Mouse (Mus musculus): ENCODE data around the gene Col15a1. TPM values are rescaled to one million over a fixed set of nuclear protein-coding genes. Genes with fewer than 3 reads are reported as not detected.

The Col15a1 gene
- total RNA-seq, 1 experiment = 0.31 TPM

- H3K4me1 ChIP-seq (ENCODE audit: control insufficient read depth in 2 of 2, insufficient read depth in 2 of 2, low read length in 2 of 2, poor library complexity in 1 of 2) = 0 out of 4 replicates have a peak, but pooled peaks cover 0 to 2% of the 10 kb centered on the region in 2 experiments
- TF ChIP-seq HCFC1 (IDR thresholded peaks at IDR 0.05; ENCODE audit: borderline replicate concordance, insufficient read depth, low read length) (no peak), ZNF384 (IDR thresholded peaks at IDR 0.05; ENCODE audit: low read depth, low read length) (no peak), MAFK (IDR thresholded peaks at IDR 0.05; ENCODE audit: insufficient read depth, low read depth, low read length) (no peak), ZC3H11A (IDR thresholded peaks at IDR 0.05; ENCODE audit: borderline replicate concordance, low read depth, low read length) (no peak), CHD2 (IDR thresholded peaks at IDR 0.05; ENCODE audit: low read depth, low read length) (no peak)
- DNase-seq (ENCODE audit: low read depth, low spot score) = no peak
- H3K9me3 ChIP-seq (ENCODE audit: control insufficient read depth, insufficient read depth, low read depth, low read length) = no peaks in the 10 kb centered on the region
- H3K36me3 ChIP-seq (ENCODE audit: control insufficient read depth, insufficient read depth, low read length, poor library complexity, severe bottlenecking) = no peaks in the 10 kb centered on the region
- no peak overlapping the region for H3K9ac ChIP-seq (ENCODE audit: insufficient read depth, low read depth, low read length, poor library complexity, severe bottlenecking)
- in situ Hi-C loops (cut with MboI; ENCODE audit: low sequenced_read_pairs in 2 of 2, unreplicated experiment in 2 of 2) = no loop called here
- H3K27ac ChIP-seq (ENCODE audit: insufficient read depth, low read depth, low read length, poor library complexity, severe bottlenecking) = no peak overlapping the region
- H3K4me3 ChIP-seq (ENCODE audit: insufficient read depth in 1 of 2, low read depth in 1 of 2, low read length in 2 of 2, poor library complexity in 1 of 2, severe bottlenecking in 1 of 2) = no peak overlapping the region
These were observed 22.5 kb downstream of the Col15a1 start for GRCm38 (mm10) chr4:47230498-47230897.

GRCm38 (mm10) chr4:47231322-47231721, 23.4 kb downstream of the Col15a1 start:
- TF ChIP-seq ZC3H11A (IDR thresholded peaks at IDR 0.05; ENCODE audit: borderline replicate concordance, low read depth, low read length) (no peak), MAFK (IDR thresholded peaks at IDR 0.05; ENCODE audit: insufficient read depth, low read depth, low read length) (no peak), HCFC1 (IDR thresholded peaks at IDR 0.05; ENCODE audit: borderline replicate concordance, insufficient read depth, low read length) (no peak), ZNF384 (IDR thresholded peaks at IDR 0.05; ENCODE audit: low read depth, low read length) (no peak), CHD2 (IDR thresholded peaks at IDR 0.05; ENCODE audit: low read depth, low read length) (no peak)
- H3K36me3 ChIP-seq (ENCODE audit: control insufficient read depth, insufficient read depth, low read length, poor library complexity, severe bottlenecking) = no peaks in the 10 kb centered on the region
- in situ Hi-C loops (cut with MboI; ENCODE audit: low sequenced_read_pairs in 2 of 2, unreplicated experiment in 2 of 2) = no loop called here
- H3K27ac ChIP-seq (ENCODE audit: insufficient read depth, low read depth, low read length, poor library complexity, severe bottlenecking) = no peak overlapping the region
- H3K4me3 ChIP-seq (ENCODE audit: insufficient read depth in 1 of 2, low read depth in 1 of 2, low read length in 2 of 2, poor library complexity in 1 of 2, severe bottlenecking in 1 of 2) = no peak overlapping the region
- H3K4me1 ChIP-seq (ENCODE audit: control insufficient read depth in 2 of 2, insufficient read depth in 2 of 2, low read length in 2 of 2, poor library complexity in 1 of 2) = 0 out of 4 replicates have a peak, but pooled peaks cover 0 to 2% of the 10 kb centered on the region in 2 experiments
- H3K9me3 ChIP-seq (ENCODE audit: control insufficient read depth, insufficient read depth, low read depth, low read length) = no peaks in the 10 kb centered on the region
- H3K9ac ChIP-seq (ENCODE audit: insufficient read depth, low read depth, low read length, poor library complexity, severe bottlenecking) = no peak overlapping the region
- DNase-seq (ENCODE audit: low read depth, low spot score) = no peak

- in situ Hi-C loops (cut with MboI; ENCODE audit: low sequenced_read_pairs in 2 of 2, unreplicated experiment in 2 of 2) = no loop called here
- DNase-seq (ENCODE audit: low read depth, low spot score) = no peak
- H3K36me3 ChIP-seq (ENCODE audit: control insufficient read depth, insufficient read depth, low read length, poor library complexity, severe bottlenecking) = no peaks in the 10 kb centered on the region
- H3K9ac ChIP-seq (ENCODE audit: insufficient read depth, low read depth, low read length, poor library complexity, severe bottlenecking) = no peak overlapping the region
- 0 out of 4 replicates have a peak, but pooled peaks cover 0 to 2% of the 10 kb centered on the region in 2 experiments for H3K4me1 ChIP-seq (ENCODE audit: control insufficient read depth in 2 of 2, insufficient read depth in 2 of 2, low read length in 2 of 2, poor library complexity in 1 of 2)
- TF ChIP-seq MAFK (IDR thresholded peaks at IDR 0.05; ENCODE audit: insufficient read depth, low read depth, low read length) (no peak), CHD2 (IDR thresholded peaks at IDR 0.05; ENCODE audit: low read depth, low read length) (no peak), HCFC1 (IDR thresholded peaks at IDR 0.05; ENCODE audit: borderline replicate concordance, insufficient read depth, low read length) (no peak), ZC3H11A (IDR thresholded peaks at IDR 0.05; ENCODE audit: borderline replicate concordance, low read depth, low read length) (no peak), ZNF384 (IDR thresholded peaks at IDR 0.05; ENCODE audit: low read depth, low read length) (no peak)
- H3K9me3 ChIP-seq (ENCODE audit: control insufficient read depth, insufficient read depth, low read depth, low read length) = no peaks in the 10 kb centered on the region
- H3K27ac ChIP-seq (ENCODE audit: insufficient read depth, low read depth, low read length, poor library complexity, severe bottlenecking) = no peak overlapping the region
- no peak overlapping the region for H3K4me3 ChIP-seq (ENCODE audit: insufficient read depth in 1 of 2, low read depth in 1 of 2, low read length in 2 of 2, poor library complexity in 1 of 2, severe bottlenecking in 1 of 2)
These were observed 25.4 kb downstream of the Col15a1 start for GRCm38 (mm10) chr4:47233192-47233835.

GRCm38 (mm10) chr4:47234667-47235267, 26.8 kb downstream of the Col15a1 start:
- peak; percentile 48 for DNase-seq (ENCODE audit: low read depth, low spot score)
- Histone ChIP-seq H3K9ac (ENCODE audit: insufficient read depth, low read depth, low read length, poor library complexity, severe bottlenecking) (no peak overlapping the region), H3K4me3 (ENCODE audit: insufficient read depth in 1 of 2, low read depth in 1 of 2, low read length in 2 of 2, poor library complexity in 1 of 2, severe bottlenecking in 1 of 2) (no peak overlapping the region), H3K27ac (ENCODE audit: insufficient read depth, low read depth, low read length, poor library complexity, severe bottlenecking) (no peak overlapping the region), H3K36me3 (ENCODE audit: control insufficient read depth, insufficient read depth, low read length, poor library complexity, severe bottlenecking) (no peaks in the 10 kb centered on the region), H3K9me3 (ENCODE audit: control insufficient read depth, insufficient read depth, low read depth, low read length) (no peaks in the 10 kb centered on the region), H3K4me1 (ENCODE audit: control insufficient read depth in 2 of 2, insufficient read depth in 2 of 2, low read length in 2 of 2, poor library complexity in 1 of 2) (0 out of 4 replicates have a peak, but pooled peaks cover 0 to 2% of the 10 kb centered on the region in 2 experiments)
- TF ChIP-seq CHD2 (IDR thresholded peaks at IDR 0.05; ENCODE audit: low read depth, low read length) = no peak
- TF ChIP-seq HCFC1 (IDR thresholded peaks at IDR 0.05; ENCODE audit: borderline replicate concordance, insufficient read depth, low read length) = no peak
- no peak for TF ChIP-seq MAFK (IDR thresholded peaks at IDR 0.05; ENCODE audit: insufficient read depth, low read depth, low read length)
- no peak for TF ChIP-seq ZNF384 (IDR thresholded peaks at IDR 0.05; ENCODE audit: low read depth, low read length)
- TF ChIP-seq ZC3H11A (IDR thresholded peaks at IDR 0.05; ENCODE audit: borderline replicate concordance, low read depth, low read length) = no peak
- in situ Hi-C loops (cut with MboI; ENCODE audit: low sequenced_read_pairs in 2 of 2, unreplicated experiment in 2 of 2) = no loop called here

Data from ES-E14 (cell line).